In genomic region chr14:68923054-68923453, GRCm38 (mm10) we compare ENCODE assay signal across 10 mouse cellular contexts.
A peak's percentile ranks its signal among the peaks of the same experiment; 100 is the strongest.
DNase-seq lines count a peak whose midpoint lies in the region; ATAC-seq and TF ChIP-seq lines count a peak whose summit lies in the region.
"Had no signal": no experiment of that assay in that cellular context is flagged by ENCODE, and none has a peak within 500 bp of the region (broad histone marks: within the 10 kb centered on the region; RNA-seq: fewer than 3 reads in every experiment).

No protein-coding gene starts in this region.

- no peak overlapping the region for H3K9ac ChIP-seq in forebrain, embryonic 11.5 days (ENCODE audit: low read length)
- no peak overlapping the region for H3K9ac ChIP-seq in kidney, embryonic 16.5 days (replicated peaks; ENCODE audit: low read length)
- no peak overlapping the region for H3K9ac ChIP-seq in midbrain, embryonic 15.5 days
- no peak overlapping the region for H3K9ac ChIP-seq in liver, postnatal 0 days (replicated peaks)

- no peaks in the 10 kb centered on the region for H3K27me3 ChIP-seq in forebrain, embryonic 11.5 days (ENCODE audit: control insufficient read depth, insufficient read depth, low read length)
- H3K27me3 ChIP-seq in kidney, embryonic 16.5 days (ENCODE audit: insufficient read depth, low read length), result no peaks in the 10 kb centered on the region
- no peaks in the 10 kb centered on the region for H3K27me3 ChIP-seq in midbrain, embryonic 15.5 days (replicated peaks)
- no peaks in the 10 kb centered on the region for H3K27me3 ChIP-seq in liver, postnatal 0 days (ENCODE audit: insufficient read depth, low read length)
- H3K27me3 ChIP-seq: Patski had no signal

- DNase-seq in right cerebral cortex, adult 18-20 months, result peak; percentile 48
- DNase-seq in right cerebral cortex, postnatal 25 days, result no peak
- peak; percentile 79 for DNase-seq in forebrain, embryonic 11.5 days (ENCODE audit: low spot score)
- DNase-seq in thymus, postnatal 36 days, result no peak
- DNase-seq in liver, postnatal 0 days, result no peak

- no peaks in the 10 kb centered on the region for H3K36me3 ChIP-seq in forebrain, embryonic 11.5 days (ENCODE audit: control insufficient read depth, insufficient read depth, low read length)
- no peaks in the 10 kb centered on the region for H3K36me3 ChIP-seq in kidney, embryonic 16.5 days (ENCODE audit: insufficient read depth, low read length)
- H3K36me3 ChIP-seq in midbrain, embryonic 15.5 days (replicated peaks), result no peaks in the 10 kb centered on the region
- H3K36me3 ChIP-seq in liver, postnatal 0 days (replicated peaks; ENCODE audit: insufficient read depth, low read length), result no peaks in the 10 kb centered on the region

- TF ChIP-seq CTCF in liver, postnatal 0 days (IDR thresholded peaks at IDR 0.05; ENCODE audit: low read depth), result no peak

- no peak overlapping the region for H3K4me2 ChIP-seq in forebrain, embryonic 11.5 days (ENCODE audit: low read depth, low read length, severe bottlenecking)
- H3K4me2 ChIP-seq in kidney, embryonic 16.5 days (replicated peaks; ENCODE audit: low read depth, low read length), result no peak overlapping the region
- H3K4me2 ChIP-seq in midbrain, embryonic 15.5 days, result no peak overlapping the region
- H3K4me2 ChIP-seq in liver, postnatal 0 days (ENCODE audit: low read depth, low read length), result no peak overlapping the region

- H3K27ac ChIP-seq in forebrain, embryonic 11.5 days (ENCODE audit: low read depth, low read length), result no peak overlapping the region
- H3K27ac ChIP-seq in kidney, embryonic 16.5 days (ENCODE audit: low read length), result peak overlapping the region; percentile 34; the same call in 1 of the 2 replicates
- H3K27ac ChIP-seq in midbrain, embryonic 15.5 days, result peak overlapping the region; percentile 45; the same call in 1 of the 2 replicates
- H3K27ac ChIP-seq in liver, postnatal 0 days (ENCODE audit: low read depth), result no peak overlapping the region
- H3K27ac ChIP-seq: heart, adult 2 months had no signal

- TF ChIP-seq EP300 in liver, postnatal 0 days (IDR thresholded peaks at IDR 0.05; ENCODE audit: low read depth), result no peak

- no peak overlapping the region for H3K4me3 ChIP-seq in forebrain, embryonic 11.5 days (ENCODE audit: low read depth, low read length)
- H3K4me3 ChIP-seq in kidney, embryonic 16.5 days (ENCODE audit: low read length), result no peak overlapping the region
- H3K4me3 ChIP-seq in midbrain, embryonic 15.5 days, result no peak overlapping the region
- no peak overlapping the region for H3K4me3 ChIP-seq in liver, postnatal 0 days (ENCODE audit: low read depth, low read length)
- H3K4me3 ChIP-seq: heart, adult 2 months had no signal

- H3K9me3 ChIP-seq in forebrain, embryonic 11.5 days (ENCODE audit: control insufficient read depth, low read length), result no peaks in the 10 kb centered on the region
- H3K9me3 ChIP-seq in kidney, embryonic 16.5 days (ENCODE audit: low read length), result no peaks in the 10 kb centered on the region; the same call in 1 of the 2 replicates
- H3K9me3 ChIP-seq in midbrain, embryonic 15.5 days, result no peaks in the 10 kb centered on the region
- no peaks in the 10 kb centered on the region for H3K9me3 ChIP-seq in liver, postnatal 0 days (ENCODE audit: low read length)

- WGBS in forebrain, embryonic 11.5 days, result 11% methylated on average over 2 of the region's 2 CpGs
- 8% methylated on average over 2 of the region's 2 CpGs for WGBS in kidney, embryonic 16.5 days
- 7% methylated on average over 2 of the region's 2 CpGs for WGBS in midbrain, embryonic 15.5 days
- 13% methylated on average over 2 of the region's 2 CpGs for WGBS in liver, postnatal 0 days (ENCODE audit: insufficient replicate concordance)

- peak; percentile 90 for ATAC-seq in forebrain, embryonic 11.5 days (replicated peaks; ENCODE audit: low FRiP score)
- peak; percentile 69 for ATAC-seq in kidney, embryonic 16.5 days (ENCODE audit: low FRiP score, low TSS enrichment)
- ATAC-seq in midbrain, embryonic 15.5 days (replicated peaks), result peak; percentile 93
- no peak for ATAC-seq in monocyte, adult 5-6 weeks (replicated peaks; ENCODE audit: insufficient number of reproducible peaks, low FRiP score, low TSS enrichment, poor library complexity, severe bottlenecking)
- ATAC-seq in liver, postnatal 0 days, result no peak
- ATAC-seq: Patski had no signal

- H3K4me1 ChIP-seq in forebrain, embryonic 11.5 days (replicated peaks; ENCODE audit: control insufficient read depth, insufficient read depth, low read length), result no peaks in the 10 kb centered on the region
- H3K4me1 ChIP-seq in kidney, embryonic 16.5 days (ENCODE audit: insufficient read depth, low read length), result peaks cover 16% of the 10 kb centered on the region
- H3K4me1 ChIP-seq in midbrain, embryonic 15.5 days, result peaks cover 13% of the 10 kb centered on the region
- H3K4me1 ChIP-seq in liver, postnatal 0 days (ENCODE audit: insufficient read depth), result no peaks in the 10 kb centered on the region

Comparison
In these comparisons a context has a peak if more than half of its experiments do, and no peak if none do; other contexts are left out.
1. DNase-seq: peak in right cerebral cortex, adult 18-20 months (single experiment) and forebrain, embryonic 11.5 days (single experiment); none in right cerebral cortex, postnatal 25 days (single experiment), thymus, postnatal 36 days (0 of 2) and liver, postnatal 0 days (single experiment).
2. ATAC-seq: peak in forebrain, embryonic 11.5 days (single experiment), kidney, embryonic 16.5 days (single experiment) and midbrain, embryonic 15.5 days (single experiment); none in monocyte, adult 5-6 weeks (single experiment) and liver, postnatal 0 days (single experiment).
3. H3K27ac ChIP-seq: peak in kidney, embryonic 16.5 days (single experiment) and midbrain, embryonic 15.5 days (single experiment); none in forebrain, embryonic 11.5 days (single experiment) and liver, postnatal 0 days (single experiment).